8 mouse cellular contexts compared by ENCODE assay signal in the genomic region with DNA sequence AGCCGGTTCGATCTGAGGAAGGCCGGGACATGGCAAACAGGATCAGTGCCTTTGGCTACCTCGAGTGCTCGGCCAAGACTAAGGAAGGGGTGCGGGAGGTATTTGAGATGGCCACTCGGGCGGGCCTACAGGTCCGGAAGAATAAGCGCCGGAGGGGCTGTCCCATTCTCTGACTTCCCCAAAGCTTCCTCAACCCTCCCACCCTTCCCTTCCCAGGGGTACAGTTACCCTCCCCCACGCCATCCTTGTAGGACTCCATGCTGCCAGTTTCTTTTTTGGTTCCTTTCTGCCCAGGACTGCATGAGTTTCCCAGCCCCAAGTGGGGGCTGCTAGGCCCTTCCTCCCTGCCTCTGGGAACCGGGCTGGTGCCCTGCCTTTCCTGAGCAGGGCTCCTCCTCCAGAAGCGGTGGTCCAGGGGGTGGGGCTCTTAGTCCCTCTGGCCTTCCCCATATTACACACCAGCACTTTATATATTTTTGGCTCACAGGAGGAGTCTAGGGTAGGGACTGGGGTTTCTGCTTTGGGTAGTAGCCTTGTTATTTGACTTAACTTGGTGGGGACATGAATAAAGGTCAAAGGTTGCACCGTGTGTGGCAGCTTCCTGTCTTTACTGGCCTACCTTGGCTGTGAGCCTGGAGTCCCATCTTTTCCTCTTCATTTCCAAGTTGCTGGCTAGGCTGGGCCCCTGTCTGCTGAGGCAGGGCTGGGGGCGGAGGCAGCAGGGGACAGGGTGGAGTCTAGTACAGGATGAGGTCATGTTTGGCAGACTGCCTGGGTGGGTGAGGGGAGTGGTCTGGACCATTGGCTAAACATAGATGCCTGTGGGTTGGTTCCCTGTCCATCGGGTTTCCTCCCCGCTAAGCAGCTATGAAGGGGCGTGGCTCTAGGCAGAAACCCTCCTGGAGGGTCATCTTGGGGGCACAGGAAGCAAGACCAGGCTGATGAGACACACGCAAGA. TPM values are rescaled to one million over a fixed set of nuclear protein-coding genes. Genes with fewer than 3 reads are reported as not detected.
DNase-seq lines count a peak whose midpoint lies in the region; ATAC-seq and TF ChIP-seq lines count a peak whose summit lies in the region.

No protein-coding gene starts in this region.

- peak; percentile 90 for ATAC-seq in forebrain, embryonic 13.5 days
- peak; percentile 74 for ATAC-seq in liver, postnatal 0 days
- peak; percentile 89 for ATAC-seq in neural tube, embryonic 13.5 days (ENCODE audit: low read depth)

- no peaks in the 10 kb centered on the region for H3K9me3 ChIP-seq in forebrain, embryonic 13.5 days (replicated peaks)
- no peaks in the 10 kb centered on the region for H3K9me3 ChIP-seq in liver, postnatal 0 days (ENCODE audit: low read length)
- no peaks in the 10 kb centered on the region for H3K9me3 ChIP-seq in neural tube, embryonic 13.5 days

- no peaks in the 10 kb centered on the region for H3K27me3 ChIP-seq in forebrain, embryonic 13.5 days
- H3K27me3 ChIP-seq in liver, postnatal 0 days (ENCODE audit: insufficient read depth, low read length): no peaks in the 10 kb centered on the region
- H3K27me3 ChIP-seq in neural tube, embryonic 13.5 days: peaks cover 10% of the 10 kb centered on the region; the same call in 1 of the 2 replicates

- no peak overlapping the region for H3K4me2 ChIP-seq in forebrain, embryonic 13.5 days
- H3K4me2 ChIP-seq in liver, postnatal 0 days (ENCODE audit: low read depth, low read length): no peak overlapping the region
- H3K4me2 ChIP-seq in neural tube, embryonic 13.5 days: 0 out of 2 replicates have a peak overlapping the region, but pooled peaks have one; percentile 16

- TF ChIP-seq EP300 in liver, postnatal 0 days (IDR thresholded peaks at IDR 0.05; ENCODE audit: low read depth): no peak

- no peak overlapping the region for H3K9ac ChIP-seq in forebrain, embryonic 13.5 days
- H3K9ac ChIP-seq in liver, postnatal 0 days (replicated peaks): peak overlapping the region; percentile 32; the same call in 1 of the 2 replicates
- no peak overlapping the region for H3K9ac ChIP-seq in neural tube, embryonic 13.5 days

- no peak for TF ChIP-seq CTCF in liver, postnatal 0 days (IDR thresholded peaks at IDR 0.05; ENCODE audit: low read depth)

- peaks cover 17% of the 10 kb centered on the region for H3K36me3 ChIP-seq in forebrain, embryonic 13.5 days (ENCODE audit: poor library complexity, severe bottlenecking)
- peaks cover 39% of the 10 kb centered on the region for H3K36me3 ChIP-seq in liver, postnatal 0 days (replicated peaks; ENCODE audit: insufficient read depth, low read length)
- H3K36me3 ChIP-seq in neural tube, embryonic 13.5 days: 0 out of 2 replicates have a peak, but pooled peaks cover 18% of the 10 kb centered on the region

- WGBS in forebrain, embryonic 13.5 days: 53% methylated on average over 20 of the region's 20 CpGs
- WGBS in liver, postnatal 0 days (ENCODE audit: insufficient replicate concordance): 52% methylated on average over 20 of the region's 20 CpGs
- 54% methylated on average over 20 of the region's 20 CpGs for WGBS in neural tube, embryonic 13.5 days

- H3K4me1 ChIP-seq in forebrain, embryonic 13.5 days: peaks cover 56% of the 10 kb centered on the region
- peaks cover 39% of the 10 kb centered on the region for H3K4me1 ChIP-seq in liver, postnatal 0 days (ENCODE audit: insufficient read depth)
- H3K4me1 ChIP-seq in neural tube, embryonic 13.5 days (replicated peaks): peaks cover 71% of the 10 kb centered on the region

- intact Hi-C loops in heart, postnatal 14 days (cut with DNase I): no loop called here

- H3K27ac ChIP-seq in forebrain, embryonic 13.5 days: peak overlapping the region; percentile 59
- peak overlapping the region; percentile 69 for H3K27ac ChIP-seq in liver, postnatal 0 days (ENCODE audit: low read depth)
- H3K27ac ChIP-seq in neural tube, embryonic 13.5 days (replicated peaks): peak overlapping the region; percentile 83

- peak; percentile 98 for DNase-seq in 416B (ENCODE audit: low read depth)
- peak; percentile 91 to 95 for DNase-seq in adrenal gland, adult (ENCODE audit: inconsistent age in 2 of 2, low spot score in 1 of 2)
- peak; percentile 94 to 97 for DNase-seq in heart, postnatal 14 days
- peak; percentile 99 for DNase-seq in kidney, postnatal 4 days
- peak; percentile 90 for DNase-seq in liver, postnatal 0 days
- peak; percentile 81 for DNase-seq in urinary bladder, postnatal 25 days (ENCODE audit: low spot score)

- no peak overlapping the region for H3K4me3 ChIP-seq in forebrain, embryonic 13.5 days
- H3K4me3 ChIP-seq in liver, postnatal 0 days (ENCODE audit: low read depth, low read length): no peak overlapping the region
- H3K4me3 ChIP-seq in neural tube, embryonic 13.5 days: no peak overlapping the region

RNA-seq across cellular contexts. Expression of gene Rhoc, which starts 6.0 kb away (rescaled TPM):
- polyA plus RNA-seq in forebrain, embryonic 13.5 days (2015; fragmentation: Nextera tagmentation; extraction: Ambion mirVana): 51.2 and 55.4 TPM in 2 replicates
- total RNA-seq in heart, postnatal 14 days (2021): 100 to 1,000 TPM; 139 to 166 TPM
- 37.0 and 38.1 TPM in 2 replicates for polyA plus RNA-seq in liver, postnatal 0 days (2015; fragmentation: Nextera tagmentation; extraction: Ambion mirVana)
- 82.9 and 83.0 TPM in 2 replicates for polyA plus RNA-seq in neural tube, embryonic 13.5 days (2015; fragmentation: Nextera tagmentation; extraction: Ambion mirVana)

RNA-seq across cellular contexts. Expression of gene Fam19a3, which starts 12.5 kb away (rescaled TPM):
- polyA plus RNA-seq in forebrain, embryonic 13.5 days (2015; fragmentation: Nextera tagmentation; extraction: Ambion mirVana): 0.04 TPM in 1 of 2 replicates, not detected in the other
- total RNA-seq in heart, postnatal 14 days (2021): 1 to 10 TPM; 2.2 to 2.3 TPM
- polyA plus RNA-seq in liver, postnatal 0 days (2015; fragmentation: Nextera tagmentation; extraction: Ambion mirVana): 0.02 TPM in 1 of 2 replicates, not detected in the other
- not detected in 2 replicates for polyA plus RNA-seq in neural tube, embryonic 13.5 days (2015; fragmentation: Nextera tagmentation; extraction: Ambion mirVana)

RNA-seq across cellular contexts. Expression of gene Ppm1j, which starts 13.3 kb away (rescaled TPM):
- polyA plus RNA-seq in forebrain, embryonic 13.5 days (2015; fragmentation: Nextera tagmentation; extraction: Ambion mirVana): 0.68 and 1.7 TPM in 2 replicates
- total RNA-seq in heart, postnatal 14 days (2021): 10 to 100 TPM; 39.2 to 39.7 TPM
- 0.30 and 0.31 TPM in 2 replicates for polyA plus RNA-seq in liver, postnatal 0 days (2015; fragmentation: Nextera tagmentation; extraction: Ambion mirVana)
- 1.5 and 1.9 TPM in 2 replicates for polyA plus RNA-seq in neural tube, embryonic 13.5 days (2015; fragmentation: Nextera tagmentation; extraction: Ambion mirVana)

RNA-seq across cellular contexts. Expression of gene Mov10, which starts 24.2 kb away (rescaled TPM):
- 7.2 and 10.5 TPM in 2 replicates for polyA plus RNA-seq in forebrain, embryonic 13.5 days (2015; fragmentation: Nextera tagmentation; extraction: Ambion mirVana)
- total RNA-seq in heart, postnatal 14 days (2021): 1 to 10 TPM; 7.4 to 7.9 TPM
- 36.1 and 37.3 TPM in 2 replicates for polyA plus RNA-seq in liver, postnatal 0 days (2015; fragmentation: Nextera tagmentation; extraction: Ambion mirVana)
- polyA plus RNA-seq in neural tube, embryonic 13.5 days (2015; fragmentation: Nextera tagmentation; extraction: Ambion mirVana): 13.4 and 13.8 TPM in 2 replicates
